Mouse (Mus musculus) liver, embryonic 11.5 days (tissue): ENCODE measurements at regions not wholly inside any gene's neighbourhood (a gene's known extent, or its start where the extent isn't known, plus 50 kb on each side); places are given as distances from the start of the nearest gene placed in this dataset.
A peak's percentile ranks its signal among the peaks of the same experiment; 100 is the strongest.

Experiments used
- ATAC-seq: fragments of 200-750 bp; cut with Nextera tagmentation; replicated peaks from 2 replicates; pipeline ENCODE4 v1.8.0; 2017; ENCODE audit warnings: moderate number of reproducible peaks, mild to moderate bottlenecking, moderate TSS enrichment, moderate library complexity; ENCODE audit not compliant: low FRiP score
- DNase-seq: peaks from one replicate; pipeline ENCODE4 v3.0.0-alpha.2; 2017; ENCODE audit warnings: low spot score
- H3K27ac ChIP-seq: fragments of 300-500 bp; sonication (generic); 2 replicates; pipeline ENCODE4 v1.5.1; 2014; ENCODE audit warnings: mild to moderate bottlenecking, low read depth, low read length, control low read depth
- H3K27me3 ChIP-seq: fragments of 300-500 bp; sonication (generic); replicated peaks from 2 replicates; pipeline ENCODE4 v1.6.1; 2014; ENCODE audit warnings: low read length, mixed read lengths; ENCODE audit not compliant: control insufficient read depth, insufficient read depth
- H3K36me3 ChIP-seq: fragments of 300-500 bp; sonication (generic); 2 replicates; pipeline ENCODE4 v1.6.1; 2014; ENCODE audit warnings: mild to moderate bottlenecking, low read length, moderate library complexity, mixed read lengths; ENCODE audit not compliant: control insufficient read depth, insufficient read depth
- H3K4me1 ChIP-seq: fragments of 300-500 bp; sonication (generic); replicated peaks from 2 replicates; pipeline ENCODE4 v1.6.1; 2014; ENCODE audit warnings: low read length, mixed read lengths; ENCODE audit not compliant: control insufficient read depth, insufficient read depth
- H3K4me2 ChIP-seq: fragments of 300-500 bp; sonication (generic); 2 replicates; pipeline ENCODE4 v1.6.1; 2014; ENCODE audit warnings: mild to moderate bottlenecking, control low read depth, moderate library complexity
- H3K4me3 ChIP-seq: fragments of 300-500 bp; sonication (generic); 2 replicates; pipeline ENCODE4 v1.5.1; 2014; ENCODE audit warnings: low read depth, low read length, control low read depth
- H3K9ac ChIP-seq: fragments of 300-500 bp; sonication (generic); 2 replicates; pipeline ENCODE4 v1.6.1; 2014; ENCODE audit warnings: low read depth, low read length, control low read depth
- H3K9me3 ChIP-seq: fragments of 300-500 bp; sonication (generic); 2 replicates; pipeline ENCODE4 v1.6.1; 2016; ENCODE audit warnings: low read length, inconsistent platforms, mixed read lengths; ENCODE audit not compliant: control insufficient read depth
- WGBS: fragments of 180-500 bp; shearing (Covaris S2); extraction: QIAGEN DNeasy Blood & Tissue Kit; methylation state at CpG from one replicate; pipeline ENCODE4 v1.1.7; 2014; 5-methylcytosine and 5-hydroxymethylcytosine counted together

GRCm38 (mm10) chr1:4570730-4571129, 237.0 kb upstream of the Gm37988 start:
- no peaks in the 10 kb centered on the region for H3K36me3 ChIP-seq
- no peaks in the 10 kb centered on the region for H3K4me1 ChIP-seq
- H3K27ac ChIP-seq = no peak overlapping the region
- H3K27me3 ChIP-seq = no peaks in the 10 kb centered on the region; the same call in none of the 2 replicates
- no peak overlapping the region for H3K4me2 ChIP-seq
- DNase-seq (no peak), ATAC-seq (no peak)
- no peak overlapping the region for H3K4me3 ChIP-seq
- WGBS = 83% methylated on average over 4 of the region's 4 CpGs
- no peaks in the 10 kb centered on the region; the same call in 1 of the 2 replicates for H3K9me3 ChIP-seq
- H3K9ac ChIP-seq = no peak overlapping the region

- 1% methylated on average over 53 of the region's 58 CpGs for WGBS
- DNase-seq (peak; percentile 74), ATAC-seq (peak; percentile 87)
- Histone ChIP-seq H3K9ac (peak overlapping the region; percentile 68), H3K9me3 (no peaks in the 10 kb centered on the region; the same call in 1 of the 2 replicates), H3K27me3 (no peaks in the 10 kb centered on the region; the same call in none of the 2 replicates), H3K36me3 (no peaks in the 10 kb centered on the region), H3K4me3 (peak overlapping the region; percentile 55), H3K27ac (no peak overlapping the region), H3K4me1 (no peaks in the 10 kb centered on the region), H3K4me2 (peak overlapping the region; percentile 87)
Measured at GRCm38 (mm10) chr1:4571299-4572202, 236.1 kb upstream of the Gm37988 start.

- H3K9ac ChIP-seq = no peak overlapping the region
- DNase-seq = no peak
Measured at GRCm38 (mm10) chr1:4572311-4572710, 235.4 kb upstream of the Gm37988 start.

GRCm38 (mm10) chr1:4574101-4574500, 233.6 kb upstream of the Gm37988 start:
- Histone ChIP-seq H3K27me3 (no peaks in the 10 kb centered on the region; the same call in none of the 2 replicates), H3K9ac (no peak overlapping the region), H3K4me2 (no peak overlapping the region), H3K27ac (no peak overlapping the region), H3K4me3 (no peak overlapping the region), H3K9me3 (no peaks in the 10 kb centered on the region), H3K36me3 (no peaks in the 10 kb centered on the region), H3K4me1 (no peaks in the 10 kb centered on the region)
- DNase-seq (no peak), ATAC-seq (no peak)
- 55% methylated on average over 1 of the region's 1 CpGs for WGBS

More at GRCm38 (mm10) chr1:4572311-4572710, 235.4 kb upstream of the Gm37988 start:
- no peak for ATAC-seq
- H3K4me1 ChIP-seq = no peaks in the 10 kb centered on the region
- WGBS = 59% methylated on average over 3 of the region's 3 CpGs
- no peak overlapping the region for H3K4me3 ChIP-seq
- H3K27me3 ChIP-seq = no peaks in the 10 kb centered on the region; the same call in none of the 2 replicates
- H3K27ac ChIP-seq = no peak overlapping the region
- no peaks in the 10 kb centered on the region for H3K36me3 ChIP-seq
- H3K4me2 ChIP-seq = peak overlapping the region; percentile 87
- no peaks in the 10 kb centered on the region; the same call in 1 of the 2 replicates for H3K9me3 ChIP-seq

- Histone ChIP-seq H3K27ac (no peak overlapping the region), H3K4me1 (no peaks in the 10 kb centered on the region), H3K9me3 (no peaks in the 10 kb centered on the region), H3K9ac (no peak overlapping the region), H3K4me3 (no peak overlapping the region), H3K4me2 (no peak overlapping the region), H3K27me3 (no peaks in the 10 kb centered on the region; the same call in 1 of the 2 replicates), H3K36me3 (no peaks in the 10 kb centered on the region)
- WGBS = 65% methylated on average over 1 of the region's 1 CpGs
- DNase-seq = no peak
- no peak for ATAC-seq
Measured at GRCm38 (mm10) chr1:4576957-4577356, 230.7 kb upstream of the Gm37988 start.

- H3K4me1 ChIP-seq = no peaks in the 10 kb centered on the region
- no peak overlapping the region for H3K4me3 ChIP-seq
- H3K27me3 ChIP-seq = no peaks in the 10 kb centered on the region
- no peak for DNase-seq
- H3K36me3 ChIP-seq = no peaks in the 10 kb centered on the region
- no peak overlapping the region for H3K4me2 ChIP-seq
- H3K9ac ChIP-seq = no peak overlapping the region
- no peaks in the 10 kb centered on the region for H3K9me3 ChIP-seq
- no peak for ATAC-seq
- H3K27ac ChIP-seq = no peak overlapping the region
Measured at GRCm38 (mm10) chr1:4582534-4582933, 225.2 kb upstream of the Gm37988 start.

GRCm38 (mm10) chr1:4597856-4598255, 209.8 kb upstream of the Gm37988 start:
- H3K27ac ChIP-seq = no peak overlapping the region
- H3K4me2 ChIP-seq = no peak overlapping the region
- WGBS = 76% methylated on average over 3 of the region's 3 CpGs
- no peak overlapping the region for H3K4me3 ChIP-seq
- H3K9ac ChIP-seq = no peak overlapping the region
- ATAC-seq = no peak
- no peak for DNase-seq
- H3K36me3 ChIP-seq = no peaks in the 10 kb centered on the region
- H3K27me3 ChIP-seq = no peaks in the 10 kb centered on the region
- peaks cover 2% of the 10 kb centered on the region; the same call in 1 of the 2 replicates for H3K4me1 ChIP-seq
- no peaks in the 10 kb centered on the region for H3K9me3 ChIP-seq

GRCm38 (mm10) chr1:4598425-4598824, 209.3 kb upstream of the Gm37988 start:
- Histone ChIP-seq H3K4me1 (peaks cover 2% of the 10 kb centered on the region; the same call in 1 of the 2 replicates), H3K9me3 (no peaks in the 10 kb centered on the region), H3K9ac (no peak overlapping the region), H3K27ac (no peak overlapping the region), H3K4me2 (no peak overlapping the region), H3K4me3 (no peak overlapping the region), H3K36me3 (no peaks in the 10 kb centered on the region), H3K27me3 (no peaks in the 10 kb centered on the region)
- peak; percentile 40; the same call in 1 of the 2 replicates for ATAC-seq
- DNase-seq = no peak
- 48% methylated on average over 3 of the region's 3 CpGs for WGBS

GRCm38 (mm10) chr1:4602386-4602785, 205.3 kb upstream of the Gm37988 start:
- no peaks in the 10 kb centered on the region for H3K36me3 ChIP-seq
- peaks cover 2% of the 10 kb centered on the region; the same call in 1 of the 2 replicates for H3K4me1 ChIP-seq
- ATAC-seq (peak; percentile 45), DNase-seq (no peak)
- H3K27me3 ChIP-seq = no peaks in the 10 kb centered on the region
- WGBS = 57% methylated on average over 3 of the region's 3 CpGs
- no peak overlapping the region for H3K4me2 ChIP-seq
- H3K9me3 ChIP-seq = no peaks in the 10 kb centered on the region
- no peak overlapping the region for H3K27ac ChIP-seq
- no peak overlapping the region for H3K9ac ChIP-seq
- no peak overlapping the region for H3K4me3 ChIP-seq
